Mouse (Mus musculus) thymus, adult 2 months (tissue): ENCODE results near the gene Srgap1.

Experiments used
- CTCF ChIP-seq: fragments of 200-500 bp; IDR thresholded peaks from 2 replicates; pipeline ENCODE4 v1.5.1; 2012; ENCODE audit warnings: mild to moderate bottlenecking, control low read depth, low read length, moderate library complexity, borderline replicate concordance; ENCODE audit not compliant: control insufficient read depth, poor library complexity, insufficient read depth; ENCODE audit errors: extremely low read depth
- POLR2A ChIP-seq: fragments of 200-500 bp; IDR thresholded peaks from 2 replicates; pipeline ENCODE4 v1.6.1; 2012; ENCODE audit warnings: mild to moderate bottlenecking, low read length, control low read depth, moderate library complexity; ENCODE audit not compliant: control insufficient read depth, poor library complexity, insufficient read depth; ENCODE audit errors: extremely low read depth

DNA sequence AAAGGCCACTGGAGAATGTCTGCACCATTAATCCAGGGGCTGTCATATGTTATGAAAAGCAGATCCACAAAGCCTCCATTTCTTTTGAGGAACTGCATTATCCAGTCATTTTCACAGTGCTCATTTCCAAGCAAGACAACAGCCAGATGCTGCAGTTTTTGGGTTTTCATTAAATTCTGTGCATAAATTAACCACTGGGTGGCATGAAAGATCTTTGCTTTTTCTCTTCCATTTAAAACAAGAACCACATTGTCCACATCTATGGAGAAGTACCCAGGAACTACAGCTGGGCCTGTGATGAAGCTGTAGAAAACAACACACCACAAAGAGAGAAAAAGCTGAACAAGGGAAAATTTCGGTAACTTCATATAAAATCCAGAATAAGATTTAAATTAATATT, 43.4 kb upstream of the Srgap1 start:
- TF ChIP-seq POLR2A: no peak
- no peak for TF ChIP-seq CTCF
